Mouse (Mus musculus) ES-E14 (cell line): Measurements from ENCODE around the gene Gm5089. TPM values are rescaled to one million over a fixed set of nuclear protein-coding genes. Genes with fewer than 3 reads are reported as not detected.
"Not testable (repeated sequence)": the region's sequence is repeated elsewhere in the genome, so short reads cannot be mapped to it uniquely, and the experiment has no call there.

Experiments used
- DNase-seq: peaks from one replicate; pipeline ENCODE4 v3.0.0-alpha.2; 2013; ENCODE audit warnings: low read depth, low spot score
- H3K27ac ChIP-seq: 2 replicates; pipeline ENCODE4 v1.5.1; 2012; ENCODE audit warnings: low read depth, mild to moderate bottlenecking, low read length, moderate library complexity, mixed read lengths; ENCODE audit not compliant: poor library complexity, insufficient read depth, severe bottlenecking
- H3K36me3 ChIP-seq: 2 replicates; pipeline ENCODE4 v1.6.1; 2012; ENCODE audit warnings: mild to moderate bottlenecking, low read length, moderate library complexity, mixed read lengths; ENCODE audit not compliant: control insufficient read depth, poor library complexity, insufficient read depth, severe bottlenecking
- H3K4me1 ChIP-seq, 2 experiments: fragments of 150-350 bp in 1 of 2; sonication (generic) in 1 of 2; 2 replicates each; pipeline ENCODE4 v1.6.1; 2012; ENCODE audit warnings: low read length in 2 of 2, mild to moderate bottlenecking in 1 of 2, mixed read lengths in 1 of 2; ENCODE audit not compliant: control insufficient read depth in 2 of 2, insufficient read depth in 2 of 2, poor library complexity in 1 of 2
- H3K4me3 ChIP-seq, 2 experiments: fragments of 150-350 bp in 1 of 2; sonication (generic) in 1 of 2; 2 replicates each; pipeline ENCODE4 v1.5.1; 2012; ENCODE audit warnings: low read length in 2 of 2, low read depth in 1 of 2, mild to moderate bottlenecking in 1 of 2, mixed read lengths in 1 of 2; ENCODE audit not compliant: insufficient read depth in 1 of 2, poor library complexity in 1 of 2, severe bottlenecking in 1 of 2
- H3K9ac ChIP-seq: 2 replicates; pipeline ENCODE4 v1.6.1; 2012; ENCODE audit warnings: low read depth, mild to moderate bottlenecking, low read length, mixed read lengths; ENCODE audit not compliant: poor library complexity, insufficient read depth, severe bottlenecking
- H3K9me3 ChIP-seq: fragments of 150-350 bp; sonication (generic); 2 replicates; pipeline ENCODE4 v1.6.1; 2012; ENCODE audit warnings: low read depth, mild to moderate bottlenecking, low read length; ENCODE audit not compliant: control insufficient read depth, insufficient read depth
- CHD2 ChIP-seq: IDR thresholded peaks from 2 replicates; pipeline ENCODE4 v1.6.1; 2014; ENCODE audit warnings: mild to moderate bottlenecking, low read depth, low read length, inconsistent platforms
- HCFC1 ChIP-seq: IDR thresholded peaks from 2 replicates; pipeline ENCODE4 v1.6.1; 2012; ENCODE audit warnings: low read length, inconsistent platforms, borderline replicate concordance; ENCODE audit not compliant: insufficient read depth
- MAFK ChIP-seq: IDR thresholded peaks from 2 replicates; pipeline ENCODE4 v1.6.1; 2014; ENCODE audit warnings: mild to moderate bottlenecking, low read depth, low read length, inconsistent platforms; ENCODE audit not compliant: insufficient read depth
- ZC3H11A ChIP-seq: IDR thresholded peaks from 2 replicates; pipeline ENCODE4 v1.6.1; 2012; ENCODE audit warnings: low read depth, mild to moderate bottlenecking, inconsistent platforms, low read length, borderline replicate concordance
- ZNF384 ChIP-seq: IDR thresholded peaks from 2 replicates; pipeline ENCODE4 v1.6.1; 2012; ENCODE audit warnings: low read depth, low read length, inconsistent platforms
- in situ Hi-C, 2 experiments: fragments of 600-800 bp; cut with MboI; formaldehyde crosslinking; loops; one replicate each; pipeline ENCODE4 v1.15.1; 2025; ENCODE audit warnings: low sequenced_read_pairs in 2 of 2, inconsistent platforms in 1 of 2; ENCODE audit not compliant: unreplicated experiment in 2 of 2
- total RNA-seq: library from RNA; depleted of rRNA; stranded (reverse); fragments of 300-350 nt; gene quantifications from 2 replicates; pipeline ENCODE4 v1.2.3, GENCODE M21; 2012

The Gm5089 gene
- total RNA-seq, 1 experiment, result 0.31 TPM

DNA sequence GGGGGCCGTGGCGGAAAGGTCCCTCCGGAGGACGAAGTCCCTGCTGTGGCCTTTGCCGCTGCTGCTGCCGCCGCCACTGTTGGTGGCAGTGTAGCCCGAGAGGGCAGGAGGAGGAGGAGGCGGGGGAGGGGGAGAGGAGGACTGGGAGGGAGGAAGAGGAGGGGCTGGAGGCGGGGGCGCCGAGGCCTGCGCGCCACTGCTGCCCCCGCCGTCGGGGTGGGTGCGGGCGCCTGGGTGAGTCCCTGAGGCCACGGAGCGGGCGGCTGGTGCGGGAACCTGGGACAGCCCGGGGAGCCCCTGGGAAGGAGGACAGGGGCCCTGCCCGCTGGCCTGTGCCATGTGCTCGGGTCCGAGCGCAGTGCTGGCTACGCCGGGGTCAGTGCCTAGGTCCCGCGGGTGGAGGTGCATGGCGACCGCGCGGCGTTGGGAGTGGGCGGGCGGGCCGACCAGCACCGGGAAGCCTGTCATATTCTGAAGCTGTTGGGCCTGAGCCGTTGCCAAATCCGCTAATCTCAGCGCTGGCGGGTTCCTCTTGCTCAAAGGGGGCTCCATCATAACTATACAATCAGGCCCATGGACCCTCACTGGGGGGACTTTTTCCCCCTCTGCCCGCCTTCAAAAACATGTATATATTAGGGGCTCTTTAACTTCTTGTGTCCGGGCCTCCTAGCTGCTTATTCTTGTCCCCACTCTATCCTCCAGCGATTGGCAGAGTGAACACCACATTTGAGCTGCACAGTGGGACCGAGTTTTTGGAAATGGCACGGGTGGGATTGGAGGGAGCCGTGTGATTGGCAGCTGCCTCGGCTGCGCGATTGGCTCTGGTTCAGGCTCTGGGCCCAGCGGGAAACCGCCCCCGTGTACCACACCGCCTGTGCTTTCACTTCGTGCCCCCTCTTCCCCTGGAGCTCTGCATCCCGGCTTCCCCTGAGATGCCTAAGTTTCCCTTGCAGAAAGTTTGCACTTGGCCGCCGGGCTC, 14.1 kb upstream of the Gm5089 start, which contains the start of gene Zic5:
Zic5 (minus strand) TSS at position 915 of the 979 bp plus-strand sequence.
- peak within 1 kb of the TSS; percentile 63 for H3K27ac ChIP-seq
- in situ Hi-C loops, result no loop called here
- no peak for DNase-seq

DNA sequence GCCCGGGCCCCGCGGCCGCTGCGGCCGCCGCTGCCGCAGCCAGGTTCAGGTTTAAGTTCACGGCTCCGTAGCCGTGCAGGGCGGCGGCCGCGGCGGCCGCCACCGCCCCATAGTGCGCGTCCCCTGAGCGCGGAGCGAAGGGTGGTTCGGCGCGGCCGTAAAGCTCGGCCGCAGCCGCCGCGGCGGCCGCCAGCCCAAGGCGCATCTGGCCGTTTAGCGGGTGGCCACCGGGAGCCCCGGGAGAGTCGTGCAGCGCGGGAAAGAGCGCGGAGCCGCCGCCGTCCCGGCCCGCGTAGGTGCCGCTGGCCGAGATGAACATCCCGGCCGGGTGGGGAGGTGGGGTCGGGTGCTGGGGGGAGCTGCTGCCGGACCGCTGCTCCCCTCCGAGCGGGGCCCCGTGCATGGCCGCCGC, 13.4 kb upstream of the Gm5089 start:
- no peak for DNase-seq
- Histone ChIP-seq H3K4me3 (peak overlapping the region; percentile 68 to 98), H3K27ac (peak overlapping the region; percentile 63), H3K4me1 (peaks cover 4 to 8% of the 10 kb centered on the region in 2 experiments; a peak in 3 of 4 replicates), H3K9me3 (no peaks in the 10 kb centered on the region), H3K9ac (peak overlapping the region; percentile 80), H3K36me3 (peaks cover 7% of the 10 kb centered on the region; the same call in 1 of the 2 replicates)
- TF ChIP-seq ZC3H11A (no peak), CHD2 (no peak)
- in situ Hi-C loops, result no loop called here

More for the DNA sequence above, 14.1 kb upstream of the Gm5089 start, which contains the start of gene Zic5:
- Histone ChIP-seq H3K36me3 (peaks cover 5% of the 10 kb centered on the region; the same call in 1 of the 2 replicates), H3K9me3 (no peaks in the 10 kb centered on the region), H3K4me1 (peaks cover 4 to 10% of the 10 kb centered on the region in 2 experiments; a peak in 3 of 4 replicates), H3K9ac (peak within 1 kb of the TSS; percentile 80), H3K4me3 (peak within 1 kb of the TSS; percentile 68 to 98)
- no peak for TF ChIP-seq ZC3H11A
- peak; percentile 48; the same call in 1 of the 2 replicates for TF ChIP-seq CHD2

GRCm38 (mm10) chr14:122463734-122464341, 12.9 kb upstream of the Gm5089 start:
- H3K4me1 ChIP-seq, in situ Hi-C loops, H3K9me3 ChIP-seq, DNase-seq, H3K27ac ChIP-seq, H3K36me3 ChIP-seq: not testable (repeated sequence)
- Histone ChIP-seq H3K4me3 (peak overlapping the region; percentile 68 to 98), H3K9ac (peak overlapping the region; percentile 80)

DNA sequence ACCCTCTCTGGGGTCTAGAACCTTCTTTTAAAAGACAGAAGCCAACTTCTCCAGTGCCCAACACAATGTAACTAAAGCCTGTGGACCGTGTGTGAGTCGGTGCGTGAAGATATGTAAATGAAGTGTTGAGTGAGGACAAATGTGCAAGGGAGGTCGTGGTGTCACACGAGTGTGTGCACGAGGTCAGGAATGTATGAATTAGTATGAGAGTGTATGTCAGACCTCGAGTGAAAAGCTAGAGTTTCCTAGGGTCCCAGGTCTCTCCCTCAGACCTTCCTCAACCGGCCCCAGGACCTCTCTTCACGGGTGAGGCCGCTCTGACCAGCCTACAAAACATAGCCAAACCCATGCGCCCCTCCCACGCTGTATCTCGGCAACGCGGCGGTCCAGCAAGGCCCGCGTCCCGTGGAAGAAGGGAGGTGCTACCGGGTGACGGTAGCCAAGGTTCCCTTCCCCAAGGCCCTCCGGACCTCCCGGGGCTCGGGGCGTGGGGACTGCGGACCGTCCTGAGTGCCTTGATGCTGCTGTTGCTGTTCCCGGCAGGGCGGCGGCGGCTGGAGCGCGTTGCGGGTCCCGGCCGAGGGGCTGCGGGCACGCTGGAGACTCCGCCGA, 12.3 kb upstream of the Gm5089 start:
- Histone ChIP-seq H3K27ac (no peak overlapping the region), H3K9me3 (no peaks in the 10 kb centered on the region), H3K4me1 (peaks cover 4 to 8% of the 10 kb centered on the region in 2 experiments; a peak in 3 of 4 replicates), H3K4me3 (peak overlapping the region; percentile 68 to 98), H3K9ac (peak overlapping the region; percentile 80), H3K36me3 (peaks cover 10% of the 10 kb centered on the region; the same call in 1 of the 2 replicates)
- no peak for DNase-seq
- in situ Hi-C loops, result no loop called here
- TF ChIP-seq ZC3H11A, result no peak
- no peak for TF ChIP-seq HCFC1
- TF ChIP-seq MAFK, result no peak
- no peak for TF ChIP-seq ZNF384
- no peak for TF ChIP-seq CHD2
